14 mouse cellular contexts compared by ENCODE assay signal in the genomic region with DNA sequence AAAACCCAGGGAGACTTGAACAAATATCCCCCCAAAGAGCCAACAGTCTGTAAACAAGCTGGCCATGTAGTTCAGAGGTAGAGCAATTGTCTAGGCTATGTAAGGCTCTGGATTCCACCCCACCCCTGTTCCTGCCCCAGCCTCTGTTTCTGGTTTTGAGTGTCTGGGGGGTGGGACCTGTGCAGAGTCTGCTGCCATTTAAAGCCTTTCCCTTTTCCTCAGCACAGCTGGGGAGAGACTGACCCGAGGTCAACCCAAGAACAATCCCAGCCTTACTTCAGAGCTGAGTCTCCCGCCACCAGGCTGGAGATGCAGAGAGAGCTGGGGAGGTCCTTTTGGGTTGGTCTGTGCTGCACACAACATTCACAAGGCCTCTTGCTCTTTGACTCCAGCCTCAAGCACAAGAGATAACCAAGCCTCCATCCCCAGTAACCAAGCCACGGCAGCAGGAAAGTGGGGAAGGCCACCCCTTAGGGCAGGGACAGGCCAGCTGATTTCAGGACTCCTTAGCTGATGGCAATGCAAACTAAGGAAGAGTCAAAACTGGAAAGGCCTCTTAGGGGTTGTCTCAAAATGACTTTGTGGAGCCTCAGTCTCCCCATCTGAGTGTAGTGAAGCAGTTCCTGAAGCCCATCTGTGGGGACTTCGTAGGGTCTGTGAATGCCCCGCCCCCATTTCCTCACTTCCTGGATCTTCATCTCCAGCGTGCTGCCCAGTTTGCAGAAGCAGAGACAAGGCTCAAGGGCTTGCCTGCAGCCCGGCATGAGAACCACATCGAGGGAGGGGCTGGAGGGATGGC. TPM values are rescaled to one million over a fixed set of nuclear protein-coding genes. Genes with fewer than 3 reads are reported as not detected.
A peak's percentile ranks its signal among the peaks of the same experiment; 100 is the strongest.
DNase-seq lines count a peak whose midpoint lies in the region; ATAC-seq and TF ChIP-seq lines count a peak whose summit lies in the region.
"Had no signal": no experiment of that assay in that cellular context is flagged by ENCODE, and none has a peak within 500 bp of the region (broad histone marks: within the 10 kb centered on the region; RNA-seq: fewer than 3 reads in every experiment).

No protein-coding gene starts in this region.

- TF ChIP-seq CTCF in liver, postnatal 0 days (IDR thresholded peaks at IDR 0.05; ENCODE audit: low read depth), result no peak

- peak overlapping the region; percentile 79 for H3K27ac ChIP-seq in forebrain, embryonic 10.5 days
- no peak overlapping the region for H3K27ac ChIP-seq in forebrain, embryonic 14.5 days (ENCODE audit: low read depth, low read length)
- H3K27ac ChIP-seq in liver, postnatal 0 days (ENCODE audit: low read depth), result peak overlapping the region; percentile 34; the same call in 1 of the 2 replicates
- no peak overlapping the region for H3K27ac ChIP-seq in limb, embryonic 14.5 days (replicated peaks; ENCODE audit: low read depth, low read length)
- H3K27ac ChIP-seq: forebrain, embryonic 15.5 days; hindbrain, embryonic 13.5 days had no signal

- TF ChIP-seq EP300 in liver, postnatal 0 days (IDR thresholded peaks at IDR 0.05; ENCODE audit: low read depth), result no peak

- H3K4me1 ChIP-seq in forebrain, embryonic 10.5 days, result peaks cover 18% of the 10 kb centered on the region
- no peaks in the 10 kb centered on the region for H3K4me1 ChIP-seq in forebrain, embryonic 14.5 days (ENCODE audit: control insufficient read depth, insufficient read depth, low read length)
- peaks cover 8% of the 10 kb centered on the region; the same call in 1 of the 2 replicates for H3K4me1 ChIP-seq in liver, postnatal 0 days (ENCODE audit: insufficient read depth)
- peaks cover 6% of the 10 kb centered on the region for H3K4me1 ChIP-seq in limb, embryonic 14.5 days (ENCODE audit: control insufficient read depth, insufficient read depth, low read length)
- H3K4me1 ChIP-seq: forebrain, embryonic 15.5 days had no signal

- no peaks in the 10 kb centered on the region for H3K36me3 ChIP-seq in forebrain, embryonic 10.5 days (replicated peaks)
- no peaks in the 10 kb centered on the region for H3K36me3 ChIP-seq in forebrain, embryonic 14.5 days (ENCODE audit: control insufficient read depth, insufficient read depth, low read length)
- H3K36me3 ChIP-seq in liver, postnatal 0 days (replicated peaks; ENCODE audit: insufficient read depth, low read length), result no peaks in the 10 kb centered on the region
- H3K36me3 ChIP-seq in limb, embryonic 14.5 days (ENCODE audit: control insufficient read depth, insufficient read depth, low read length), result no peaks in the 10 kb centered on the region
- H3K36me3 ChIP-seq: forebrain, embryonic 15.5 days; hindbrain, embryonic 13.5 days had no signal

- no peaks in the 10 kb centered on the region for H3K27me3 ChIP-seq in forebrain, embryonic 10.5 days (ENCODE audit: poor library complexity, severe bottlenecking)
- H3K27me3 ChIP-seq in forebrain, embryonic 14.5 days (replicated peaks; ENCODE audit: control insufficient read depth, insufficient read depth, low read length), result no peaks in the 10 kb centered on the region
- H3K27me3 ChIP-seq in liver, postnatal 0 days (ENCODE audit: insufficient read depth, low read length), result no peaks in the 10 kb centered on the region
- no peaks in the 10 kb centered on the region for H3K27me3 ChIP-seq in limb, embryonic 14.5 days (ENCODE audit: control insufficient read depth, insufficient read depth, low read length)
- H3K27me3 ChIP-seq: forebrain, embryonic 15.5 days; hindbrain, embryonic 13.5 days had no signal

- no peak for ATAC-seq in forebrain, embryonic 14.5 days
- no peak for ATAC-seq in liver, postnatal 0 days
- 0 out of 2 replicates have a peak, but pooled peaks have one; percentile 13 for ATAC-seq in common myeloid progenitor, adult 5-6 weeks (replicated peaks; ENCODE audit: low read depth, poor library complexity, severe bottlenecking)
- 0 out of 2 replicates have a peak, but pooled peaks have one; percentile 15 for ATAC-seq in limb, embryonic 14.5 days (ENCODE audit: low FRiP score, low read depth)
- ATAC-seq: forebrain, embryonic 15.5 days had no signal

- no peaks in the 10 kb centered on the region for H3K9me3 ChIP-seq in forebrain, embryonic 10.5 days
- H3K9me3 ChIP-seq in forebrain, embryonic 14.5 days (replicated peaks; ENCODE audit: control insufficient read depth, low read length), result no peaks in the 10 kb centered on the region
- H3K9me3 ChIP-seq in liver, postnatal 0 days (ENCODE audit: low read length), result no peaks in the 10 kb centered on the region
- H3K9me3 ChIP-seq in limb, embryonic 14.5 days (ENCODE audit: control insufficient read depth, low read length), result no peaks in the 10 kb centered on the region
- H3K9me3 ChIP-seq: forebrain, embryonic 15.5 days; hindbrain, embryonic 13.5 days had no signal

- WGBS in forebrain, embryonic 10.5 days, result 45% methylated on average over 8 of the region's 8 CpGs
- WGBS in forebrain, embryonic 14.5 days, result 65% methylated on average over 8 of the region's 8 CpGs
- 23% methylated on average over 8 of the region's 8 CpGs for WGBS in liver, postnatal 0 days (ENCODE audit: insufficient replicate concordance)
- 36% methylated on average over 8 of the region's 8 CpGs for WGBS in limb, embryonic 14.5 days

- DNase-seq in forebrain, embryonic 10.5 days (ENCODE audit: extremely low spot score, low spot score), result no peak
- DNase-seq in forebrain, embryonic 14.5 days (ENCODE audit: low spot score), result no peak
- no peak for DNase-seq in liver, postnatal 0 days
- no peak for DNase-seq in liver
- no peak for DNase-seq in limb, embryonic 14.5 days (ENCODE audit: low spot score)
- DNase-seq in neural tube, embryonic 10.5 days (ENCODE audit: extremely low spot score, low spot score), result no peak
- DNase-seq in kidney, postnatal 36 days, result no peak
- DNase-seq: B cell, adult 2 months; cerebellum, adult 18-20 months; layer of hippocampus, postnatal 36 days; lung, postnatal 36 days had no signal

- H3K9ac ChIP-seq in forebrain, embryonic 14.5 days (ENCODE audit: low read length), result no peak overlapping the region
- H3K9ac ChIP-seq in liver, postnatal 0 days (replicated peaks), result no peak overlapping the region
- H3K9ac ChIP-seq in limb, embryonic 14.5 days (ENCODE audit: low read depth, low read length, severe bottlenecking), result no peak overlapping the region
- H3K9ac ChIP-seq: forebrain, embryonic 15.5 days; hindbrain, embryonic 13.5 days had no signal

- H3K4me3 ChIP-seq in forebrain, embryonic 10.5 days, result no peak overlapping the region
- H3K4me3 ChIP-seq in forebrain, embryonic 14.5 days (ENCODE audit: low read depth, low read length), result no peak overlapping the region
- H3K4me3 ChIP-seq in liver, postnatal 0 days (ENCODE audit: low read depth, low read length), result no peak overlapping the region
- H3K4me3 ChIP-seq in limb, embryonic 14.5 days (replicated peaks; ENCODE audit: low read length), result no peak overlapping the region
- H3K4me3 ChIP-seq: forebrain, embryonic 15.5 days; hindbrain, embryonic 13.5 days had no signal

- TF ChIP-seq POLR2A in limb, embryonic 14.5 days (IDR thresholded peaks at IDR 0.05; ENCODE audit: borderline replicate concordance, extremely low read depth, insufficient read depth, insufficient read length), result no peak

- H3K4me2 ChIP-seq in forebrain, embryonic 14.5 days (ENCODE audit: low read length), result no peak overlapping the region
- H3K4me2 ChIP-seq in liver, postnatal 0 days (ENCODE audit: low read depth, low read length), result no peak overlapping the region
- no peak overlapping the region for H3K4me2 ChIP-seq in limb, embryonic 14.5 days (replicated peaks; ENCODE audit: low read depth, low read length, severe bottlenecking)
- H3K4me2 ChIP-seq: forebrain, embryonic 15.5 days; hindbrain, embryonic 13.5 days had no signal

RNA-seq across cellular contexts. Expression of a gene that starts 15.4 kb away (rescaled TPM):
- polyA plus RNA-seq in forebrain, embryonic 10.5 days (2016; fragmentation: Nextera tagmentation; extraction: Ambion mirVana), result 32.7 and 35.3 TPM in 2 replicates
- 10.2 and 11.1 TPM in 2 replicates for polyA plus RNA-seq in forebrain, embryonic 14.5 days (2014; fragmentation: Nextera tagmentation; extraction: Ambion mirVana)
- polyA plus RNA-seq in liver, postnatal 0 days (2015; fragmentation: Nextera tagmentation; extraction: Ambion mirVana), result 3.6 and 5.2 TPM in 2 replicates
- 1.4 and 4.2 TPM in 2 replicates for total RNA-seq in common myeloid progenitor, adult 5-6 weeks (2017)
- 117 and 138 TPM in 2 replicates for polyA plus RNA-seq in limb, embryonic 14.5 days (2012; rRNA removed)
- polyA plus RNA-seq in limb, embryonic 14.5 days (2014; fragmentation: Nextera tagmentation; extraction: Ambion mirVana), result 8.5 and 8.6 TPM in 2 replicates

RNA-seq across cellular contexts. Expression of a gene that starts 56.9 kb away (rescaled TPM):
- 26.2 and 27.9 TPM in 2 replicates for polyA plus RNA-seq in forebrain, embryonic 10.5 days (2016; fragmentation: Nextera tagmentation; extraction: Ambion mirVana)
- 18.8 and 19.7 TPM in 2 replicates for polyA plus RNA-seq in forebrain, embryonic 14.5 days (2014; fragmentation: Nextera tagmentation; extraction: Ambion mirVana)
- polyA plus RNA-seq in liver, postnatal 0 days (2015; fragmentation: Nextera tagmentation; extraction: Ambion mirVana), result 15.5 and 17.0 TPM in 2 replicates
- 22.7 and 23.9 TPM in 2 replicates for total RNA-seq in common myeloid progenitor, adult 5-6 weeks (2017)
- 34.1 and 37.1 TPM in 2 replicates for polyA plus RNA-seq in limb, embryonic 14.5 days (2012; rRNA removed)
- polyA plus RNA-seq in limb, embryonic 14.5 days (2014; fragmentation: Nextera tagmentation; extraction: Ambion mirVana), result 26.0 and 26.3 TPM in 2 replicates

Comparison
In these comparisons a context has a peak if more than half of its experiments do, and no peak if none do; other contexts are left out.
1. H3K27ac ChIP-seq: peak in forebrain, embryonic 10.5 days (single experiment) and liver, postnatal 0 days (single experiment); none in forebrain, embryonic 14.5 days (single experiment) and limb, embryonic 14.5 days (single experiment).
2. ATAC-seq: peak in common myeloid progenitor, adult 5-6 weeks (single experiment) and limb, embryonic 14.5 days (single experiment); none in forebrain, embryonic 14.5 days (single experiment) and liver, postnatal 0 days (single experiment).